Mouse (Mus musculus) brain, adult 2 months (tissue): ENCODE data around the gene Tm6sf1.
"Not testable (repeated sequence)": the region's sequence is repeated elsewhere in the genome, so short reads cannot be mapped to it uniquely, and the experiment has no call there.

ENCODE experiments used
- DNase-seq: peaks from one replicate; pipeline ENCODE4 v3.0.0; 2011; ENCODE audit warnings: low read depth, low spot score

The Tm6sf1 gene

DNA sequence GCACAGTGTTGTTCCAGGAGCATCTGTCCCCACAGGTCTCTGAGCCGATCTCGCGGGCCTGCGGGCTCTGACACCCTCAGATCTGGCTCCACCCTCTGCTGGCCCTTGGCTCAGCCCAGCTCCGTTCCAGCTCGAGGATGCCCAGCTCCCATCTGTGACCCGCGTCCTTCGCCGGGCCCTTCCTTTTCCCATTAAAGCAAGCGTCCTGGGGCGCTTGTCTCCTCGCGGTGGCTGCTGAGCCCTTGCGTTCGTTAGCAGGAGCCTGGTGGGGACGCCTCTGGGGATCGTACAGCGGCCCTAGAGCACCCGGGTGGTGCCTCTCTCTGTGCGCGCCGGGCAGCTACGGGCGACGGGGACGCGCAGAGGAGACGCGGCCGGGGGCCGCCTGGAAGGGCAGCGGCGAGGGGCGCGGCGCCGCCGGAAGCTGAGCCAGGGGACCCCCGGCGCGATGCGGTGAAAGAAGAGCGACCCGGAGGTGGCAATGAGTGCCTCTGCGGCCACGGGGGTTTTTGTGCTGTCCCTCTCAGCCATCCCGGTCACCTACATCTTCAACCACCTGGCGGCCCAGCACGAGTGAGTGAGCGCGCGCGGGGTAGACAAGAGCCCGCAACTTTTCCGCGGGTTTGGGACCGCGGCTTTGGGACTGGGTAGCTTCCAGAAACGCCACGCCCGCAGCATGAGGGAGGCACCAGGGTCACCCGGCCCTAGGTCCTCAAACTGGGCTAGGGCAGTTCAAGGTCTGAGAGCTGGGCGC is at the start of gene Tm6sf1:
Gene Tm6sf1 (plus strand): TSS at position 34 of the 754 bp plus-strand sequence.
- peak; percentile 61 for DNase-seq

GRCm38 (mm10) chr7:81824906-81825305 is 33.9 kb upstream of the Tm6sf1 start:
- DNase-seq: no peak

- peak; percentile 21 for DNase-seq
Measured at GRCm38 (mm10) chr7:81825381-81825780, 33.4 kb upstream of the Tm6sf1 start.

- no peak for DNase-seq
Measured at GRCm38 (mm10) chr7:81827806-81828667, 30.8 kb upstream of the Tm6sf1 start.

- peak; percentile 42 for DNase-seq
Measured at GRCm38 (mm10) chr7:81828681-81829378, 30.0 kb upstream of the Tm6sf1 start.

DNA sequence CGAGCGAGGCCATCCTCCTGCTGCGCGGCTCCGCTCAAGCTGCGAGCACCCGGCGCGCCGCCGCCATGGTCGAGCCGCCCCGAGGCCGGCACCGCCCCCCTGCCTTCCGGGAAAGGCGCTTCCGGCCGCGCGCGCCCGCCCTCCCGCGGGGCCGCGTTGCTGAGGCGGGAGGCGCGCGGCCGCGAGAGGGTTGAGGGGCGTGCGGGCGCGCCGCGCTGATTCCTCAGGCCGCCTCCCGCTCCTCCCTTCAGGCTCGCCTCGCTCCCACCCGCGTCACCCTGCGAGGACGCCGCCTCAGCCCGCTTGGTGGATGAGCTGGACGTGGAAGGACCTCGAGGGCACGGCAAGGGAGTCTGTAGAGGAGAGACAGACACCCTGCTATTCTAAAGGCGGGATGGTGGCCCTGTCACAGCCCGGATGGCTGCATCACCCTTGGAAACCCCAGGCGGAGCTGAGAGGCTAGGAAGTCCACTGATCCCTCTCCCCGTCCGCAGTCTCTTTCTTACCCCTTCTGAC is 29.4 kb upstream of the Tm6sf1 start, which contains the start of gene Btbd1:
Gene Btbd1 (minus strand): TSS at position 53 of the 516 bp plus-strand sequence.
- peak; percentile 91 for DNase-seq

GRCm38 (mm10) chr7:81834847-81835246 is 24.0 kb upstream of the Tm6sf1 start:
- no peak for DNase-seq

- DNase-seq: no peak
Measured at GRCm38 (mm10) chr7:81835430-81835829, 23.4 kb upstream of the Tm6sf1 start.

- not testable (repeated sequence) for DNase-seq
Measured at GRCm38 (mm10) chr7:81837771-81838170, 21.0 kb upstream of the Tm6sf1 start.

DNA sequence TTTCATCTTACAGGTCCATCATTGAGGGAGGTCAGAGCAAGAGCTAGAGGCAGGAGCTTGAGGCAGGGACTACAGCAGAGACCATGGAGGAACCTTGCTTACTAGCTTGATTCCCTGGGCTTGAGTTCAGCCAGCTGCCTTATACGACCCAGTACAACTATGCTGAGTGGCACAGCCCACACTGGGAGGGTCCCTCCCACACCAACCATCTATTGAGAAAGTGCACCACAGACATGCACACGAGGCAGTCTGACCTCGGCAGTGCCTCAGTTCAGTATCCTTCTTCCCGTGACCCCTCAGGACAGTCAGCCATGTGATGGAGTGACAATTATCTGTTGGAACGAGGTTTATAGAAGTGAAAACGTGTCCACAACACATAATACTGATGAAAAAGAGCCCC is 19.1 kb upstream of the Tm6sf1 start:
- DNase-seq: no peak

DNA sequence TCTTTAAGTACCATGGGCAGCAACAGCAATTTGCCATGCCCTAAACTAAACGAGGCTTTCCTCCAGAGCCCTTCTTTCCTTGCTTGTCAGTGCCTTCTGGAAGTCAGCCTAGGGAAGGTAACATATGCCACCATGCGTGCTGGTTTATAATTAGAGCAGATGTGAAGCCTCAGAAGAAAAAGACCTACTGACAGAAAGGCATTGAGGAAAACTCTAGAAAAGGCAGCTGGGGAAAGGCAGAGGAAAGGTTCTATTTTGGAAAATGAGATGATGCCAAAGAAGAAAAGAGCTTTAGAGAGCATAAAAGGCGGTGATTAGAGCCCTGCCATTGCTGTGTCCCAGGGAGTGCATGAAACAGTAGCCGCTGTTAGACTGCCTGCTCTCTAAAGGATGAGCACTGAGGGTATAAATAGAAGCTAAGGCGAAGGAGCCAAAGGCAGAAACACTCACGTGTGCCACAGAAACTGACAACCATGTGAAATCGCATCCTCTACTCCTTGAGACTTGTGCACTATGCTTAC is 18.1 kb upstream of the Tm6sf1 start:
- DNase-seq: peak; percentile 90

GRCm38 (mm10) chr7:81841439-81841838 is 17.4 kb upstream of the Tm6sf1 start:
- no peak for DNase-seq

DNA sequence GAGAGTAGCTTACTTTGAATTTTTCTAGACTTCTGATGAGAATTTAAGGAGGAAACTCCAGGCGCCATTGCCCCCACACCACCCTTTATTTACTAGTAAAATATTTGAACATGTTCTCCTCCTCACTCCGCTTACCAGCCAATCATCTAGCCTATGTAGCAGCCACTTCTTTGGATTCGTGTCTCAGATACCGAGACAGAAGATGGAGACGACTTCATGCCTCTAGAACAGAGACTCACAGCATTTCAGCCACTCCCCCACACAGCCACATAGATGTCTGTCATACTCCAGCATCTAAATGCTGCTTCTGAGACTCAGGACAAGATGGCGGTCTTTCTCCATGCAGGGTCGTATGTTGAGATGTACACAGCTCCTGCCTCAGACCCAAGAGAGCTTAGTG is 16.7 kb upstream of the Tm6sf1 start:
- no peak for DNase-seq

DNA sequence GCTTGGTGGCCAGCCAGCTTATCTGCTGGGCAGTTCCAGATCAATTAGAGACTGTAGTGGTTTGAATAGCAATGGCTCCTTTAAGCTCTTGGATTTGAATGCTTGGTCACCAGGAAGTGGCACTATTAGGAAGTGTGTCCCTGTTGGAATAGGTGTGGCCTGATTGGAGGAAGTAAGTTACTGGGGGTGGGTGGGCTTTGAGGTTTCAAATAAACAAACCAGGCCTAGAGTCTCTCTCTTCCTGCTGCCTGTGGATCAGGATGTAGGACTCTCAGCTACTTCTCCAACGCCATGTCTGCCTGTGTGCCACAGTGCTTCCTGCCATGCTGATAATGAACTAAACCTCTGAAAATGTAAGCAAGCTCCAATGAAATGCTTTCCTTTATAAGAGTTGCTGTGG is 15.8 kb upstream of the Tm6sf1 start:
- DNase-seq: no peak

DNA sequence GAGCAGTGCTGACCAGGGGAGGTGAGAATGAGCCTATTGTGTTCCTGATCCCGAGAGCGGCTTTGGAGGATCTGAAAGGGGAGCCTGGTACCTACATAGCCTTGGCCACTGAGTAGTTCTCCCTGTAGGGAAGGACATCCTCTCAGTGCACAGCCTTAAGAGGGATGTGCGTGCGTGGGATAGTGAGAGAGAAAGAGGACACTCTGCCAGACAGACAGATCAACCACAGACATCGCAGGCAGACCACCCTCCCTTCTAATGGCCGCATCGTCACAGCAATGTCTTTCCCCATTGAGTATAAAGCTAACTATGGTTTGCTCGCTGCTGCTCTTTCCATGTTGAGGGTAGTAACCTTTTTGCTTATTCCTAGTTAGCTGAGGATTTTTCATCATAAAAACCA is 14.9 kb upstream of the Tm6sf1 start:
- DNase-seq: no peak

DNA sequence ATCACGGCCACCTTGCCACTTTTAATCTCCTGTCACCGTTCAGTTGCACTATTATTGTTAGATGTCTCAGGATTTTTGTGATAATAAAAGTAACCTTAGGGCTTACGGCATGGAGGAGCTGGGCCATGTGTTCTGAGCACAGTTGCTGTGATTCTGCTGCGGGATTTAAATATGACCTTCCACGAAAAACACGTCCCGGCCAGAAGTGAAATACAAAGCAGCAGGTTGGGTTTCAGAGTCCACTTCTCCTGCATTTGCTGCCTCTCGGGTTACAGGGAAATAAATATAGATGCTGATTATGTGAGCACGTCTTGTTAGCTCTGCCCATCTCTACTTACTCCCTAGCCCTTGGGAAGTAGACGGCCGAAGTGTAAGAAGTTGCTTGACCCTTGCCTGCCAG is 14.0 kb upstream of the Tm6sf1 start:
- DNase-seq: no peak

GRCm38 (mm10) chr7:81845313-81845712 is 13.5 kb upstream of the Tm6sf1 start:
- no peak for DNase-seq

DNA sequence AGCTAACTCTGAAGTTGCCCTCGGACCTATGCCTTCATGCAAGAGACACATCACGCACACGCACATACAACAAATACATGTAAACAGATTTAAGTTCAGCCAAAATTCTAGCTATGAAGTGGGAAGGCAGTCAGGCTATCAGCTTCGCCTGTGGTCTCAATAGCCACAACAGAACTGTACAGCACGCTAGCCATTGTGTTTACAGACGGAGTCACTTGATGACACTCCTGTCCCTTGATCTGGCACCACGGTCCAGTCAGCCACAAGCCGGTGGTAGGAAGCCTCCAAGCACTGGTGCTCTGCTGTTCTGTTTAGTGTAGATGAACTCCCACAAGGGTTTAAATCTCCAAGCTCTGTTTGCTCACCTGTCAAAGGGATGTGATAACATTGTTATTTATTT is 12.8 kb upstream of the Tm6sf1 start:
- no peak for DNase-seq

- peak; percentile 60 for DNase-seq
Measured at GRCm38 (mm10) chr7:81847010-81847409, 11.8 kb upstream of the Tm6sf1 start.

- peak; percentile 74 for DNase-seq
Measured at GRCm38 (mm10) chr7:81847777-81848176, 11.0 kb upstream of the Tm6sf1 start.

DNA sequence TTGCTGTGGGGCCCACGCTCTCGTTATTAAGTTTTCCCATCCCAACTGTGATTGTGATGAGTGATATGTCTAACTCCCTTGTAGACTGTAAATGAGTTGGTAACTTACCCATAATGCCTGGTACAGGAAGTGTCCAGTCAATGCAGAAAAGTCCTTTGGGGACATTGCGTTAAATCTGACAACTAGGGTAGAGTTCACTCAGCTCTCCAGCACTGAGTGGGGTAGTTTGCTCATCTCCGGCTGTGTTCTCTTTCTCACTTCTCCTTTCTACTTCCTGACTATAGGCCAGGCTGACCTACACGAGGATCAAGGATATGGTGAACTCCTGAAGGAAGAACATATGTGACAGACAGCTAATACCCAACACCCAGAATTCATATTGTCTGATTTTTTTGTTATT is 9.6 kb upstream of the Tm6sf1 start:
- no peak for DNase-seq

DNA sequence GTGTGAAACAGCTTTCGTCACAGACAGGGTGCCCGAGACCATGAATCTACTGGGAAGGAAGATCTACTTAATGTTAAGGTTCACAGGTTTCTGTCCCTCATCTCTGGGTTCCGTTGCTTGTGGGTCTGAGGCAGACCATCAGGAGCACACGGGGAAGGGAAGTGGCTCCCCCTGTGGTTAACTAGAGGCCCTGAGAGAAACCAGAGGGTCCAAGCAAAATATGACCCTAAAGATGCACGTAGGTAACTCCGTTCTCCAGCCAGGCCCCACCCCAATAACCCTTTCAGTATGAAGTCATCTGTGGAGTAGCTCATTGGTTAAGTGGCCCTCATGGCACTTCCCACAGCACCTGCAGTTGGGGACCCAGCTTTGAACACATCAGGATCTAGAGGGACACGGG is 9.2 kb upstream of the Tm6sf1 start:
- DNase-seq: no peak
